Mouse (Mus musculus) left cerebral cortex, postnatal 36 days (tissue): ENCODE measurements around the gene Jazf1. TPM values are rescaled to one million over a fixed set of nuclear protein-coding genes. Genes with fewer than 3 reads are reported as not detected.

Experiments
- DNase-seq, 2 experiments: peaks; one replicate each; pipeline ENCODE4 v3.0.0; 2021 to 2022; ENCODE audit warnings: low spot score in 2 of 2, mixed read lengths in 1 of 2
- intact Hi-C: fragments of 180-260 bp; cut with DNase I; formaldehyde crosslinking; loops from one replicate; pipeline ENCODE4 v1.15.1; 2025
- total RNA-seq, 2 experiments: library from RNA; stranded (reverse); gene quantifications; 2 replicates each; pipeline ENCODE4 v1.2.3; 2021

The Jazf1 gene
- total RNA-seq, 2 experiments from 2014 or later, result 29.1 to 30.3 TPM

DNA sequence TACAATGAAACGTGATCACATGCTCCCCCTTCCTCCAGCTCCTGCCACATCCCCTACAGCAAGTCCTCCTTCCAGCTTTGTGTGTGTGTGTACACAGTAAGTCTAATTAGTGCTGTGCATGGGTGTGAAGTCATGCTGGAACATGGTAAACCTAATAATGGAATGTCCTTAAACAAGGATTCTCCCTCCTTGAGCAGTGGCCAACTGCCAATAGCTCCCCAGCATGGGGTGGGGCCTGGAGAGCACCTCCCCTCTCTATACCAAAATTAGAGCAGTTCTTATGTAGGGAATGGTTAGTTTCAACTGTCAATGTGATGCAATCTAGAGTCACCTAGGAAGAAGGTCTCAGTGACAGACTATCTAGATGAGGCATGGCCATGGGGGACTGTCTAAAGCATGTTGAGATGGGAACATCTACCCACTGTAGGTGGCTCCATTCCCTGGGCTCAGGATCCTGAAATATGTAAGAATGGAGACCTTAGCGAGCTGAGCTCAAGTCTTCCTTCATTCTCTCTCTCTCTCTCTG, 240.6 kb downstream of the Jazf1 start:
- intact Hi-C loops, result loop anchor here (5.0 kb wide), 1 partner anchor 56 kb away; no protein-coding TSS in a partner anchor
- DNase-seq, result no peak

DNA sequence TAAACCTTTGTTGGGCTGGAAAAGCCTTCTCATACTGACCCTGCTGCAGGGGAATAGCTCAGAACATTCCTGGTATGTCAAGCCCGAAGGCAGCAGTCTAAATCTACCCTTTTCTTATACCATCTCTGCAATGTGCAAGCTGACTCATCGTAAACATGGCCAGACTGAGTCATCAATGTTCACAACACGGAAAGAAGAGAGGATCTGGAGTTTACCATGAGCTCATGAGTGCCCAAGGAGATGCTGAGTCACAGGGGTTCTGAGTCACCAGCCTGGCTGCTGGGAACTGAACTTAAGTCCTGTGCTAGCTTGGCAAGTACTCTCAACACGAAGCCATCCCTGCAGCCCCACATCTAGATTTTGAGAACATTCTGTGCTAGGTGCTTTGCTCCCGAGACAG, 242.9 kb downstream of the Jazf1 start:
- DNase-seq, result peak; percentile 73 to 78
- intact Hi-C loops, result loop anchor here (5.0 kb wide), 1 partner anchor 53 kb away; no protein-coding TSS in a partner anchor

DNA sequence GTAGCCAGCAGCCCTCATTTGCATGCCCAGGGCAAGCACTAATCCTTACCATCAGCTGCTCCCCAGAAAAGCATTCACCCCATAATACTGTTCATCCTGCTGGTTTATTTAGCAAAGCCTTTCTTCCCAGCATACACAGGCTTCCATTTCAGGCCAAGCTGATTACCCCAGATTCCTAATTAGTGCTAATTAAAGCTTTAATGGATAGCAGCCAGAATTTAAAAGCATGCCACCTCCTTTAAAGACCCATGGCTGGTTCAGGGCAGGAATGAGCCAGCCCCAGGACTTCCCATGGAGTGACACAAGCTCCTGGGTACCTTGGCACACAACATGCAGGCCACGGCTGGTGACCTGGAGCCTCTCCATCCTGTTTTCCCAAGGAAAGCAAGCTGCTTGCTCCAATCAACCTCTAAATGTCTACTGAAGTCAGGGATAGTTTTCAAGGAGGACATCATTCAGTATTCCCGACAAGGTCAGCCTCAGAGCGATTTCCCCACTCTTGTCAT, 243.4 kb downstream of the Jazf1 start:
- DNase-seq, result peak in 1 of 2 experiments; percentile 23
- intact Hi-C loops, result loop anchor here (5.0 kb wide), 1 partner anchor 53 kb away; no protein-coding TSS in a partner anchor

DNA sequence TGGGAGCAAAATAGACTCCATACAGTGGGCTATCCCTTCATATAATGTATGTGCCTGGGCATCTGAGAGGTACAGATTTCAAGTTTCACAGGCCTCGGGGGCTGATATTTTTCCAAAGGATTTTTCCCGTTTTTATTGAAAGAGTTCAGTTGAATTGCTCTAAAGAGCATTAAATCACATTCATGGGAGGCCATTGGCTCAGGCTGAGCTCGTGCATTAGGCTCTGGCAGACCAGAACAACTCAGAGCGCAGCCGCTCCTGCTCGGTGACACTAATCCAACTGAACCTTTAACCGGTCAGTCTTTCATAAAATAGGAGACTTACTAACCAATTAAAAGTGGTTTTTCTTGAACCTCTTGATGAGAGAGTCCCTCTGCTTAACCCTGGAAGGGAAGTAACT, 245.4 kb downstream of the Jazf1 start:
- no peak for DNase-seq
- intact Hi-C loops, result no loop called here

DNA sequence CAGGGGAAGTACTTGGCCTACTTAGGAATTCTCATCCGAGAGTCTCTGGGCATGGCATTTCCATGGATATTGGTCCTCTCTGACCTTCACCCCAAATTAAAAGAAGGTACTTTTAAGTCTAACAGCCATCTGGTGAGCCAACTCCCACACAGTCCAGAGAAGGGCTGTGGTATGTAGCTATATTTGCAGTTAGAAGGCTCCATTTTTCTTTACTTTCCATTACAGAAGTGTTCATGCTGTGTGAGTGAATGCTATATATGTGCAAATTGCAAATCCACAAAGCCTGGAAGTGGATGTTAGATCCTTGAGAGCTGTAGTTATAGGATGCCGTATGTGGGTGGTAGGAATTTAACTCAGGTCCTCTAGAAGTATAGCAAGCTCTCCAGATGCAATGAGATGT, 245.8 kb downstream of the Jazf1 start:
- intact Hi-C loops, result no loop called here
- no peak for DNase-seq

DNA sequence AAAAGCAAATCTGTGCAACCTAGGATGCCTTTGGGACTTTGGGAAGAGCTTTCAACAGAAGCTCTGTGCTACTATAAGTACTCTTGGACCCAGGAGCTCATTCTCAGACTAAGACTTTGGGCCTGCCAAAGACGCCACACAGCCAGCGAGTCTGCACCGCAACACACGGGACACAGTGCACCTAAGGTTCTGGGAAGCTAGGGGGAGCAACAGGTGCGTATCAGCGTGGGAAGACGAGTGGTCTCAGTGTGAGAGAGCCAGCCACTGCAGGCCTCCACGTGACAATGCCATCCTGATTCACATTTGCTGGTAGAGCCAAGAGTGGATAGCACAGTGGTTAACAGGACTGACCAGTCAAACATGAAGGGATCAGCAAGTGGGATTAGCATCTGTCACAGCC, 249.1 kb downstream of the Jazf1 start:
- intact Hi-C loops, result no loop called here
- DNase-seq, result no peak

DNA sequence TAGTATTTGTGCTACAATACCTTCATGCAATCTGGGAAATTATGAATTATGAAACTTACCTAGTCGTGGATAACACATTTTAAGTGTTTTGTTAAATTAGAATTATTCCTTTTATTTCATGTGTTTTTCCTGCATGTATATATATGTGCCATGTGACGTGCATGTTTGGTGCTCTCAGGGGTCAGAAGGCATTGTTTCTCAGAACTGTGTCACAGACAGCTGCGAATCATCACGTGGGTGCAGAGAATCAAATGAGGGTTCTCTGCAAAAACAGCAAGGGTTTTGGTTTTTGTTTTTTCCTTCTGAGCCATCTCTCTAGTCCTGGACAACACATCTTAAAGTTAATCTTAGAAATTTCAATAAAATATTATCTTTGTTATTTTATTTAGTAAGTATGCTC, 250.4 kb downstream of the Jazf1 start:
- intact Hi-C loops, result no loop called here
- no peak for DNase-seq

DNA sequence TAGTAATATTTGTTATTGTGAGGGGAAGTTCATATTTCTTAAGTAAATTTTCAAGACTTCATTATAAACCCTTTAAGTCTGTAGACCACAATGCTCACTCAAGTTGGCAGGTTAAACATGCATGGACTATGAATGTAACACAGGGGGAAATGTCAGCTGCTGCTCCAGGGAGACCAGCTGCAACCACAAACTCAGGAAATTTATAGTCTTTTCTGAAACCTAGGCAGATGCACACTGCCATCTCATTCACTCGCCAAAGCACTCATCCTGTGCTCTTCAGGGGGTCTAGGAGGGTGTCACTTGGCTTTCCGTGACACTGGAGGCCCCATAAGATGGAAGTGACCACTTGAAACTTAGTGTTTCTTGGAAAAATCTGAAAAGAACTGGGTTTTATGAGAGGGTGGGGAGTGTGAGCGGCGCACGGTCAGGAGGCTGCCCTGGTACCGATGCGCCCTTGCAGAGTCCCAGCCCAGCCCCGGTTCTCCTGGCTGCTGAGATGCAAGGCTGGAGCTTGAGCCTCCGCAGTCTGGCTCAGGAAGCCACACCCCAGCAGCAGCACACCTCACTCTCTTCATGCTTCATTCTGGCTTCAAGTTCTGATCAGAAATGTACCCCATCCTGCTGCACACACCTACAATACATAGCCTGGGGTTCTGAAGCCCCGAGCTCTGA, 251.1 kb downstream of the Jazf1 start:
- intact Hi-C loops, result no loop called here

DNA sequence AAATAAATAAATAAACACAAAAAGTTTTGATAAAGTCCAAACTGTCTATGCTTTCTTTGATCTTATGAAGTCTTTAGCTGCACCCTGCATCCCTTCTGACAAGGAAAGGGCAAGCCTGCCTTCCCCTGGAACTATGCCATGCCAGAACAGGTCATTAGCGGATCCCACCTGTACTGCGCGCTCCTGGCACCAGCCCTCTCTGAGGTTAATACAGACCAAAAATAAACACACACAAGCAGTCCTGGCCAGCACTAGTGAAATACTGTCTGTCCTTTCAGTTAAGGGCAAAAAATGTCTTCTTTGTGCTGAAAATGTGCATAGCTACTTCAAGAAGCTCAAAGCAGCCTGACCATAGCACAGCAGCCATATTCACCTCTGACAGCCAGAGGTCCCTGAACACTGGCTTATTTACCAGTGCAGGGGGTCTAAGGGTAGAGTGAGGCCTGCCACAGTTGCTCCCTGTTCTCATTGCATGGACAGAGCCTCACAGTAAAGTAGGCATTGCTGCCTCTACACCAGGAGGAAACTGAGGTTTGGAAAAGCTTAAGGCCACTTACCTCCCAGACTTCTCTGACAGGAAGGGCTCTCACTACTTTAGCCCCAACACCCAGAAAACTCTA, 263.1 kb downstream of the Jazf1 start:
- no peak for DNase-seq
- intact Hi-C loops, result no loop called here

More for the DNA sequence above, 251.1 kb downstream of the Jazf1 start:
- no peak for DNase-seq

DNA sequence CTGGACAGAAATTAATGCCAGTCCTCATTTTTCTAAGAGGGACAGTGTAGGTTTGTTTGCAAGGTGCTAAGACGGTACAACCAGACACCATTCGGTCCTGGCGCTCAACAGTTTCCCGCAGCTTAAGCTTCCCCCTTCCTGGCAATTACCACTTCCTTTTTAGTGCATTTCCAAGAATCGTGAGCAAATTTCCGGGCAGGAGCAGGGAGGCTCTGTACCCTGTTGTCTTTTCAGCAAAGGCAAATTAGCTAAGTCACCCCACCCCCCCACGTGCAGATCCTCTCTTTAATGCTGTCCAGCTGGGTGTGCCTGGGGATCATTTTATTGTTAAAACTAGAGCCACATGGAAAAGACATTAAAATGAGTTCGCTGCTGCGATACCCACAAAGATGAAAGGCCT, 266.2 kb downstream of the Jazf1 start:
- intact Hi-C loops, result no loop called here

DNA sequence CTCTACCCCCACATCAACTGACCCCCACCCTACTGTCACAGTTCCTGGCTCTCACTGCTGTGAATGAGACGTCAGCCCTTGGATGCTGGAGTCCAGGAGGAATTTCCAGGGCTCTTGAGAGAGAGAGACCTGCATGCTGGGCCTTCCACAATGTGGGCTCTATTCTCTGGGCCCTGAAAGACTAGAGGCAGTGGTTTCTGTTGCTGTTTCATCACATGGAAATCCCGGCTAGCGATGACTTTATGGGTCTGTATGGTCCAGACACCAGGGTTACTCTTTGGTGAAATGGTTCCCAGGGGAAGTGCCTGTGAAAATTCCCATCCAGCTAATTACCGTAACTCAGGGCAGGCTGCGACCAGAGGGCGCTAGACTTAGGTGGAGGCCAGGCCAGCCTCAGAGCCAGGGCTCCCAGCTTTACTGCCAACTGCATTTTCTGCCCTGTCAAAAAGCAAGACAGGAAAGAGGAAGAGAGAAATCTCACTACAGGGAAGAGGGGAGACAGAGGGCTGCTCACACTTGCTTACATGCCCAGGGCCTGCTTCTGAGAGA, 271.1 kb downstream of the Jazf1 start:
- no peak for DNase-seq
- intact Hi-C loops, result no loop called here

More for the DNA sequence above, 266.2 kb downstream of the Jazf1 start:
- DNase-seq, result no peak

DNA sequence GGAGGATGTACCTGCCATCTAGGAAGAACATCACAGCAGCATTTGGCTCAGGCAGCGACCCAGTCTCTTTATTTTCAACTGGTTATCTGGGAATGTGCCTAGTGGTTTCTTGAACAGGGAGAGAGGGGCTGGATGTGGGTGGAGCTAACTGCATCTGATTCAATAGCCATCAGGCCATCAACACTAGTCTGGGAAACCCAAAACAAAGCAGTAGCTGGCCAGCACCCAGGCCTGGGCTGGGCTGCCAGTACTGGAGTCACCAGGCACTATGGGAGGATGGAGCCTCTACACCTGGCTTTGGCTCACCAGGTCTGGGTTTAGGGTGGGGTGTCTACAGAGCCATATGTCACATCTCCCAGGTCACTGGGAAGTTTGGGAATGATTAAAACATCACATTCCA, 271.7 kb downstream of the Jazf1 start:
- intact Hi-C loops, result no loop called here
- no peak for DNase-seq

DNA sequence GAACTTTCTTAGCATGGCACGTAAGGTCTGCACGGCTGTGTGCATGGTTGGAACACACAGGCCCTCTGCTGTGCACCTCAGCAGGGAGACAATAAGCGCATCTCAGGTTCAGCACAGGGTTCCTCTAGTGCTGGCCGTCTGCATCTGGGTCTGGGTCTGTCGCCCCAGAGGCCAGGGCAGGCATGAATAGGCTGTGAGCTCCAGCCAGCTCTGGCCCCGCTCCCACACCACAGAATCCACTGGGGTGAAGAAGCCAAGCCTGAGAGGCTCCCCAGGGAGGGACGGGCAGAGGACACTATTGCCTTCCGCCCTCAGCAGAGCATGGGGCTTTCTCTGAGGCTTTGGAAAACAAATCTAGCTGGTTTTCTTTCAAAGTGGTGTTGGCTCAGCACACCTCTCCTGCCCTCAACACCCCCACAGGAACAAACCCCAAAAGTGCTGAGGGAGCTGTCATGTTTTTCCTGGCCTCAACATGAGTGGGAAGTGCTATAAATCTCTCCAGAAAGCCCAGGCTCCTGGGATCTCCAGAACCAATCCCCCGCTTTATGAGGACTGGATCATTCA, 272.3 kb downstream of the Jazf1 start:
- DNase-seq, result no peak
- intact Hi-C loops, result no loop called here

DNA sequence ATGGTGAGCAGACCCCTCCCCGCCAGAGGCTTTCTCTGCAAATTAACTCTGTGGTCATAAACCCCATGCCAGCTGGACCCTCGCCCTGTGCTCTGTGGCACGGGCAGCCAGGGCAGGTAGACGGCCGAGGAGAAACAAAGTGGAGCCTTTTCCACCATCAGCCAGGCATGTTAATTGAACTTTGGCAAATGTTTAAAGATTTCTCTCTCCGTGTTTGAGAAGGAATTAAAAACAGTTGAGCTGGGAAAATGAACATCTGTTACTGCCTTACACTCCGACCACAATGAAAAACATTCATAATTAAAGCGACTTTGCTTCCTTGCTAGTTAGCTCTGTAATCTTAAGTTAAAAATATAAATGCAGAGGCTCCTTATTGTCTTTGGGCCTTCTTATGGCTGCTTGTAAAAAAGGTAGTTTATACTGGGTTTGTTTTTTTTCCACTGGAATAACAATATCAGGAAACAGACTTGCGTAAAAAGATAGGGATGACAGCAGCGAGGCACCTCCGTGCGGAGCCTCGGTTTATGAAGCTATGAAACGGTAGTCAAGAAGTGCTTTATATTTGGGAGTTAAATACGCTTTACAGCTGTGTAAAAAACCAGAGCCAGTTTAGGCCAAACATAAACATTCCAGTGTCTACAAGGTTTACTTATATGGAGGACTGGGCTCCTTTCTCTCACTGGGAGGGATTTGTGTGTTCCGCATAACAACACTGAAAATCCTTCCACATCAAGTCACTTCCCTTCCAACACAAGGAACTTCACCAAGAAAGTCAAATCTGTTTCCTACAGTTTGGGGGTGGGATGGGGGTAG, 273.2 kb downstream of the Jazf1 start:
- DNase-seq, result no peak
- intact Hi-C loops, result no loop called here

DNA sequence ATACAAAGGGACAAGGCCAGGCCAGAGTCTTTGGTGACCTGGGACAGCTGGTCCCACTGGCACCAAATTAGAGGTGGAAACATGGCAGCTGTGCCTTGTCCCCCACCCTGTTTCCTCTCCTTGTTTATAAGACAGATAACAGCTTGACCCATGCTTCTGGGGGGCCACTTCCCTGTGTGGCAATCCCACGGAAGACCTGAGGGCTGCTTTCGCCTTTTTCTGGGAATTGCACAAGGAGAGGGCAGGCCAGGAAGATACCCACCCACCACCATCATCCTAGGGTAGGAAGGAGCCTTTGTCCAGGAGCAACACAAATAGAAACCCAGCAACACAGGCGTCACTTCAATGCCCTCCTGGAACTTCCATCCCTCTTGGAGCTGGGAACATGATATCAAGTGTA, 276.0 kb downstream of the Jazf1 start:
- DNase-seq, result no peak
- intact Hi-C loops, result no loop called here

DNA sequence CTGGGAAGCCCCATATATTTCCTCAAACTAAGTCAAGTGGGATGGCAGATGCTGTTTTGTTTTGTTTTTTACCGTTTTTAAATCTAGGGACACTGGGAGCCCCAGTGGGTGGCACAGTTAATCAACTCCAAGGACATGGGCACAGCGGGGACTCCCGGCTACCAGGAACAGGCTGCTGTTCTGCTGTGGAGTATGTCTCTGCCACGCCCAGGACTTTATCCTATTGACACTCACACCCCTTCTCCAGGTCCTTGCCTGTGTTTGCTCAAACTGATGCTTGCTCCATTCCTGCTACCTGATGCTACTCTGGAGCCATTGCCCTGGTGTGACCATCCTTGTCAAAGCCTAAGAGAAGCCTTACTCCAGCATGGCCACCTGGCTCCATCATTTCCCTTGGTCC, 277.6 kb downstream of the Jazf1 start:
- no peak for DNase-seq
- intact Hi-C loops, result no loop called here

DNA sequence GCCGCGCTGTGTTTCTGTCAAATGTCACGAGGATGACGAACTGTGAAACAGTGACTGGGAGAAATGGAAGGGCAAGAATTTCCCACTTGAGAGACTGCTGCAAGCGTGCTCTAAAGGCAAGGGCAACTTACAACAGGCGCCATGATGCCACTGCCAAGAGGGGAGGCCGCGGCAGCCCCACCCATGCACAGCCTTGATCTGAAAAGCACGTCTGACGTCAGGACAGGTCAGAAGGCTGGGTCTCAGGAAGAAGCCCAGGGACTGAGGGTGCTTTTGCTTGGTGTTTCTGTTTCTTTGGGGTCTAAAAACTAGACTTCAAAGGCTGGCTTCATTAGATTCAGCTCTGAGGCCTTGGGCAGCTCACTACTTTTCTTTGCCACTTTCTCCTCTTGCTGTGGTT, 278.1 kb downstream of the Jazf1 start:
- DNase-seq, result no peak
- intact Hi-C loops, result no loop called here

DNA sequence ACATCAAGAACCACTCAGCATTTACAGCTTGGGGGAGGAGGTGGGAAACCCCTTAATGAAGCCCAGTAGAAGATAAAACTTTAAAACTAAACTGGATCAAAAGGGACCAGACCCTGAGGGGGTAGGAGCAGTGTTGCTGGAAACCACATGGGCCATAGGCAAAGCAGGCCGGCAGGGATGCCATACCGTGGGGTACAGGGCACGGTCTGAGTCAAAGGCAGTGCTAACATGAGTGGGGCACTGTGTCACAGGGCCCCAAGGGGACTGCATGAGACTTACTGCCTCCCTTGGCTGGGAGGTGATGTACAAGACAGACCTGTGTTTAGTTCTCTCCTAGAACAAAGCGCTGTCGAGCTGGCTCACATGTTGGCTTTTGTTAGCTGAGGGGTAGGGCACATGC, 288.9 kb downstream of the Jazf1 start:
- DNase-seq, result no peak
- intact Hi-C loops, result no loop called here

DNA sequence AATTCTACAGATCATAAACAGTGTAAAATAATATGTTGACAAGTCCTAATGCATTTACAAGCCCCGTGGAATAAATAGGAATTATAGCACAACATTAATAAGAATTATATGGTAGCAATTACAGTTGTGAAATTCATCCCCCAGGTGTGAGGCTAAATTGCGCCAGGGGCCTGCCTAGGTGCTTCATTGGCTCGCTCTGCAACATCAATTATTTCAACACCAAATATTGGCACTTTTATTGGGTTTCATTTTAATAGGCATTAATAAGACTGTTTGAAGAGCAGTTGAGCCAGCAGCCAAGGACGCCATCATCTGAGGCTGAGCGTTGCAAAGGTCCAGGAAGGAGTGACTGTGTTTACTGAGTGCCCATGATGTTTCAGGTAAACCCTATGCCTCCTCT, 289.9 kb downstream of the Jazf1 start:
- intact Hi-C loops, result no loop called here
- DNase-seq, result no peak

DNA sequence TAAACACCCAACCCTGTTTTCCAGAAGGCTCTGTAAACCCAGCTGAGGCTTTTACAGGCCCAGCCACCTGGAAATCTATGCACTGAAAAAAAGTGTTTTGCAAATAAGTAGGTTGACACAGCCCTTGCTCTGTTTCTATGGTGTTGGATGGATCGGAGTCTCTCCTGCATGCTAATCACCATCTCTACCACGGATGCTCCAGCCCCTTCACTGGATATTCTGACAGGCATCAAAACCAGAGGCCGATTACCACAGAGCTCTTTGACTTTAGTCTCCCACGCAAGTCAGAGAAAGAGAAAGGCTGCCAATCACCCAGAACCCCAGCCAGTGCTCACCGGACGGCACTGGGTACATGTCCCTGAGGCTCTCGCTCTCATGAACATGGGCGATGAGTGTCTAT, 291.4 kb downstream of the Jazf1 start:
- intact Hi-C loops, result no loop called here
- no peak for DNase-seq
